Mouse (Mus musculus) embryo, embryonic 11.5 days (tissue): ENCODE measurements around the gene Slc8b1.

ENCODE experiments used
- DNase-seq: peaks from one replicate; pipeline ENCODE4 v3.0.0-alpha.2; 2012; ENCODE audit warnings: low read depth, low spot score

Gene Slc8b1

DNA sequence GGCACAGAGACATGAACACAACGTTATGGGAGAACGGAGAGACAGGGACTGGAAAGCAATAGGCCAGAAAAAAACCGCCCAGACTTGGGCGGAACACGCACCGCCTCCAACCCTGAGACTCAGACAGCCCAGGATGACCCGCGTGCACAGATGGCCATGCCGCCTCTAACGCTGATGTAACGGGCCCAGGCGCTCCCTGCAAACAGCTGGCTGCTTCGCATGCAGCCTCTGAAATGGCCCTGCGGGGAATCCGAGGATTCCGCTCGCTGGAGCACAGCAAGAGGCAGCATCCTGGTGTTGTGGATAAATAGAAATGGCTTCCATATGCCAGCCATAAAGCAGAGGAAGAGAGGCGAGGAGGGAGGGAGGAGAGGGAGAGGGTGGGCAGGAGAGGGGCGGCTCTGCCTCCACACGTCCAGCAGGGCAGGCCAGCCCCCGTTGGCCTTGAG is 56.3 kb downstream of the Slc8b1 start:
- DNase-seq, result no peak

DNA sequence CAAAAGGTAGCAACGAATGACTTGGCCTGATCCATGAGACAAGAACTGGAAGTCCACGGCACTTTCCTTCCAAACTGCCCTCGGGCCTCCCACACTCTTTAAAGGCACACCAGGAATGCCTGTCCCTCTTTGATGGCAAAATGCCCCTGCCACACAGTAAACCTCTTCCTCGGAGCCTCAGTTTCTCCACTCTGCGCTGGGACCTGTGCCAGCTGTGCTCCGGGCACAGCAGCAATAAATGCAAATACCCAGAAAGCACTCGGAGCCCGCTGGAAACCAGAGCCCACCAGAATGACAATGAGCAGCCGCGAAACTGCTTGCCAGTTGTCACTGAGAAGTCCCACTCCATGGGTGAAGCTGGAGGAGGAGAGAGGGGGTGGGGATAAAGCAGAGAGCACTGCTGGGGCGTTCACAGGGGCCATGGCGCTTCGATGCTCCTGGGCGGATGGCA is 56.8 kb downstream of the Slc8b1 start:
- no peak for DNase-seq

DNA sequence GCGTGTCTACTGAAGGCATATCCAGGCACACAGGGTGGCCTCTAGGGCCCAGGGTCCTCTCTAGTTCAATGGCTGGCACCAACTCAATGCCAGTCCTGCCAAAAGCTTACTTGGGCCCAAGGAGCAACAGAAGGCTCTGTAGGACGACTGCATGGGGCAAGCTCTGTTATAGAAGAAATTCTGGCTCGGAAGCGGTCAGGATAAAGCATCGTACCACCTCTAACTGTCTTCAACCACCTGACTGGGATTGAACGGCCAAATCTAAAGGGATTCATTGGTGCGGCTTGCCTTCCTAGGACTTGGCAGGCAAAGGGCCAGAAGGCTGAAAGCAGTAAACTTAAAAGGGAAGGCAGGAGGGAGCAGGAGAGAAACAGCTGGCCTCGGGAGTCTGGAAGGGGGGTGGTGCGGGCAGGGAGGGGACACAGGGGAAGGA is 57.4 kb downstream of the Slc8b1 start:
- DNase-seq, result no peak

DNA sequence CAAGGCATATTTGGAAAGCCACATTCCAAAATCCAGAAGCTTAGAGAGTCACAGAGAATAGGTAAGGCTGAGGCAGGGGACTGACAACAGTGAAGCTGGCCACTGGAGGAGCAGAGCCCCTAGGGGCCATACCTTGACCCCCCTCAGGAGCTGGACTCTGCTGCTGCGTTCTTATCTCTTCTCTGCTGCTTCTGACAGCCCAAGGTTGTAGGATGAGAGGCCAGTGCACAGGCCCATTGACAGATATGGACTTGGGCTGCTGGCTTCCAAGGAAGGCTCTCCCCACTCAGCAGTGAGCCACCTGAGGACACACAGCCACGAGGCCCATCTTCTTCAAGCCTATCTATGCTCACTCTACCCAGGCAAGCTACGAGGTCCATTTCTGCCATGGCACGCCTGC is 58.0 kb downstream of the Slc8b1 start:
- no peak for DNase-seq

DNA sequence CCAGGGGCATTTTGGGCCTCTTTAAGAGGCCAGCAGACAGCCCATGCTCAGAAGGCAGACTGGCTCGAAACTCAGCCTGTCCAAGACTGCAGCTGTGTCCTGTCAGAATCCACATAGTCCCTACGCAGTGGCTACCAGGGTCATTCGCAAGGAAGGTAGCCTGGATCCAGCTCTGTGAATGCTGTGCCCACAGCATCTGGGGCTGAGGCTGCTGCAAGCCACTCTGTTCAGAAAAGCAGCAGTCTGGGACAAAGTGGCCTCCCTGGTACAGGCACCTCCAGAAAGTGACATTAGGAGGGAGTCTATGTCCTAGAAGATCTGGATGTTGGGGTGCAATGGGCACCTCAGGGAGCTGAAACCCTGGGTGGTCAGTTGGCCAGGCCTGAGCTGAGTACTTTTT is 58.8 kb downstream of the Slc8b1 start:
- DNase-seq, result no peak

DNA sequence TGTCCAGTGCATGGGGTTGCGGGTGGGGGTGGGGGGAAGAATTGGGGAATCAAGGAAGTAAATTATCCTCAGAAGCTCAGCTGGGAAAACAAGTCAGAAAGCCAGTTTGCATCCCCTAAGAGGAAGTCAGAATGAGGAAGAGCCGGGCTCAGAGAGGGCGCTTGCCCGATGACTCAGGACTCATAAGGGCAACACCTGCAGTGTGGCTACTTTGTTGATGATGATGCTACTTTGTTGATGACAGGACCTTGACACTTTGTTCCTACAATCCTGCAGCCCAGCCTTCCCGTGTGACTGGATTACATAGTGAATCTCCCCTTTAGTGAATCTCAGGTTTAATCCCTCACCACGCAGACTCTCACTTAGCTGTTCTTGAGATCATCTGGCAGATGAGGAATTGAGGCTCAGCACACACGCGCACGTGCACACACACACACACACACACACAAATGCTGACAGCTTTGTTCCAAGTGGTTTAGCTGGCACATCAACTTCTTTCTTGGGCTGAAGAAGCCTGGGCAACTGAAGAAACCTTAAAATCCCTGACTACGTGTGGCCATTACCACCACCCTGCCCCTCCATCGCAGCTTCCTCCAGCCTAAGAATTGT is 59.4 kb downstream of the Slc8b1 start:
- DNase-seq, result no peak

DNA sequence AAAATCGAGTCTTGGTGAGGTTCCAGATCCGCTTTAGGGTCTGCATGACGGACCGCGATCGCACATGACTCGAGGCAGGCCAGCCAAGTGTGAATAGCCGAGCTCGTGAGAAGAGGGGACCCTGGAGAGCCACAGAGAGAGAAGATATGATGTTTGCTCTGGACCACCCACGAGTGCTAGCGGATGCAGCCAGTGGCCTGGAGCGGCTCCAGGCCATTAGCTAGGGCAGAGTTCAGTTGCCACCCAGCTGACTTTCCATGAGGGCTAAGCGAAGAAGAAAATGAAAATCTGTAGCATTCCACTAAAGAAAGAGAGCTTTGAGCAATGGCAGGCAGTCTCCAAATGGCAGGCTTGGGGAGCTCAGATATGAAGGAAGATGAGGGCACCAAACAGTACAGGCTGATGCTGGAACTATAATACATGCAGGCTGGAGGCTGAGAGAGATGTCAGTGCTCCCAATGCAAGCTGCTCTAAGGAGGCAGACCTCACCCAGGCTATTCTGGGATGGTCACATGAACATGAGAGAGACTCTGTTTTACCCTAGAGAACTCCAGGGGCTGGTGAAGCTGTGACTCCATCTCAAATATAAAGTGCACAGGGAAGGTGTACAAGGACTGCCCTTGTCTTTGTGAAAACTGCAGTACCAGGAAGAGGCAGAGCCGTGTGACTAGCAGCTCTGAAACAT is 60.2 kb downstream of the Slc8b1 start:
- no peak for DNase-seq

DNA sequence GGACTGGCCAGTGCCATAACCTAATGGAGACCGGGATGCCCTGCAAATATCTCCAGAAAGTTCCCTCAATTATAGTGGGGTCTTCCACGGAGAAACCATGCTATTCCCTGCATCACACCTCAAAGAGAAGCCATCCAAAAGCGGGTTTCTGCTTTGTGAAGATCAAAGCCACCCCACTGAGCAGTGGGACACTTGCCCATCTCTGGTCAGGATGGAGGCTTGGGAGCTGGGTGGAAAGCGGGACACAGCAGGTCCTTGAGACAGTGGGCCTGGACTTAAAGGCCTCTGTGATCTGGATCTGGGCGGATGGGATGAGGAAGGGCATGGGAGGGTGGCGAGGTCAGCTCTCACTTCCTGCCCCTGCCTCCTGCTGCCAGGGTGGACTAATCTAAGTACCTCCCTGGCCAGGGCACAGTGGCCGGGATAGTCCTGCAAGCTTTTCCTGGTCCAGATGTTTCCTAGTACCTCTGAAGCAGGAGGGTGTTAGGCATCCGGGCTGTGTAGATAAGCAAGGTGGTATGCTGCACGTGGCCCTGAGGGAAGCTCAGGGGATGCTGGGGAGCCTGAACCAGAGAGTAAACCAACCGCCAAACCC is 63.6 kb downstream of the Slc8b1 start:
- no peak for DNase-seq

DNA sequence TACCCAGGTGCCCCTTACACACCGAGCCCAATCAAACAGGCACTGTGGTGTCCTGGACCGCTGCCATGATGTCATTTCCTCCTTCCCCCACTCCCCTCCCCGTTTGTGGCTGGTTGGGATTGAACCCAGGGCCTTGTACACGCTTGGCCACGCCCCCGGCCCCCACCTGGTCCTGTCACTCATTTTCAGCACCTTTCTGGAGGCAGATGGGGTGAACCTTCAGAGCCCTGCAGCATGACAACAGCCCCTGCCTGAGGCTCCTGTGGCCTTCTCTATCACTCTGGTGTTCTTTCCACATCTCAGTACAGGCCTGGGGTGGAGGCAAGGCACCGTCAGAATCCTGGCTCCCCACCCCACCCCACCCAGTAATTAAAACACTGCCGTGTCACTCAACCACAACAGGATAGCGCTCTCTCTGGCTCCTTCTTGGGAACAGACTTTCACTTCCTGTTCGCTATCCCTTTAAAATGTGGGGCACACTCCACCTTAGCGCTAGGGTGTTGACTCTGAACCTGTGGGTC is 65.9 kb downstream of the Slc8b1 start:
- DNase-seq, result no peak

DNA sequence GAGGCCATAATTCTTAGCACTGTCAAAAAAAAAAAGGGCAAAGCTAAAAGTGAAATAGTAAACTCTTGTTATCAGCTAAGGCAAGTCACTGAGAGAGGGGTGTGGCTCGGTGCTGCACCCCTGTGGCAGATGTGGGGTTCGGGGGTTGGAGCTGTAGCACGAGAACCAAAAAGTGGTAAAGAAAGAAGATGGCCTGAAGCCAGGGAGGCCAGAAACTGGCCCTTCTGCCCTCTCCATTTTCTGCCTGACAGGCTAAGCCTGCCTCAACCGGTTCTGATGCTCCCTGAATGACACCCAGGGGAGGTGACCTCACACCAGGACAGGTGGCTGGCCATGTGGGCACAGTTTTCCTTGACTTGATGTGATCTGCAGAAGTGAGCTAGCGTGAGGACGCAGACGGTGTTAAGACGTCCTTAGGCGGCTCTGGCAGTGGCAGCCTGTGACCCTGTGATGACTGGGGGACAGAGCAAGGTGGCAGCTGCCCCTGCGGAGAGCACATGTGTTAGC is 67.0 kb downstream of the Slc8b1 start:
- DNase-seq, result no peak

DNA sequence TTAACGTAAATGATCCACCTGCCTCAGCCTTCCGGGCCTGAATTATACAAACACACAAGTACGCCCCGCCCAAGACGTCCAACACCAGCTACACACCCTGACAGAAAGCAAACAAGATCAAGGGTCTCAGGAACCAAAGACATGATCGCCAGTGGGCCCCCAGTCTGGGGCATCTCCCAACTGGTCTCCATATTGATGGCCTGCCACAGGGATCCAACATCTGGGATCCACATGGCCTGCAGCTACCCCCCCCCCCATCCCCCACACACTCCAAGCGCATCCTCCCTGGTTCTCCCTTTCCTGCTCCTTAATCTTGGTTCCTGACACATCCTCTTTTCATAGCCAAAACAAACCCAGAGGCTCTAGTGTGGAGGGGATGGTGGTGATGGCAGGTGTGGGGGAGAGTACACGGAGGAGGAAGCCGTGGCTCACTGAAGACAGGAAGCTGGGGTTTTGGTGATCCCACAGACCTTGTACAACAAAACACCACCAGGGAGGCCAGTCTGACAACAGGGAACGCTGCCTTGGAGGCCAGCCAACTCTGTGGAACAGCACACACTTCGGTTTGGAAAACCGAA is 67.6 kb downstream of the Slc8b1 start:
- no peak for DNase-seq

DNA sequence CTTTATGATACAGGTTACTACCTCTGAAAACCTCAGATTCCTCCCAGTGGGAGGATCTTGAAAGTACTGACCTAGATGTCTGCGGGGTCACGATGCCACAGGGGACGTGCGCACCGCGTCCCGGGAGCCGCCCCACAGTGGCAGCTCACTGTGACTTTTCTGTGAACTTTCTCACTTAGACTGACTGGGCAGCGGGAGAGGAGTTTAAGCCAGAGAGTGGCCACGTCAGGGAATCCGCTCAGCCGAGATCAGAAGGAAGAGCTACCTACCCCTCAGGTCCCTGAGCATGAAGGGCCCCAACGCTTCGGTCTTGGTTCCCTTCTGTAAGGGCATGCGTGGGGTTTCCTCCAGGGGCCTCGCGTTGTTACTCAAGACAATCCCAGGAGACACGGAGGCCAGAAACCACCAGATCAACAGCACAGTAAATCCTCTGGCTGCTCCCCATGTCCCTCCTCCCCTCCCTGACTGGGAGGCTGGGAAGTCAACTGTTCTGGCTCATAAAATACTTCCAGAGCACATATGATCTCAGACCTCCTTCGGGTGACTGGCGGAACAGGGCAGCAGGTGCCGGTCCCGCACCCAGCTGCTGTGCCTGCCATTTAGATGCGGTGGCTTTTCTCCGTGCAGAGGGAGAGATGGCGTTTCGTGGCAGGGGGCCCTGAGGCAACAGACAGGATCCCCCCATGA is 68.4 kb downstream of the Slc8b1 start:
- DNase-seq, result no peak

DNA sequence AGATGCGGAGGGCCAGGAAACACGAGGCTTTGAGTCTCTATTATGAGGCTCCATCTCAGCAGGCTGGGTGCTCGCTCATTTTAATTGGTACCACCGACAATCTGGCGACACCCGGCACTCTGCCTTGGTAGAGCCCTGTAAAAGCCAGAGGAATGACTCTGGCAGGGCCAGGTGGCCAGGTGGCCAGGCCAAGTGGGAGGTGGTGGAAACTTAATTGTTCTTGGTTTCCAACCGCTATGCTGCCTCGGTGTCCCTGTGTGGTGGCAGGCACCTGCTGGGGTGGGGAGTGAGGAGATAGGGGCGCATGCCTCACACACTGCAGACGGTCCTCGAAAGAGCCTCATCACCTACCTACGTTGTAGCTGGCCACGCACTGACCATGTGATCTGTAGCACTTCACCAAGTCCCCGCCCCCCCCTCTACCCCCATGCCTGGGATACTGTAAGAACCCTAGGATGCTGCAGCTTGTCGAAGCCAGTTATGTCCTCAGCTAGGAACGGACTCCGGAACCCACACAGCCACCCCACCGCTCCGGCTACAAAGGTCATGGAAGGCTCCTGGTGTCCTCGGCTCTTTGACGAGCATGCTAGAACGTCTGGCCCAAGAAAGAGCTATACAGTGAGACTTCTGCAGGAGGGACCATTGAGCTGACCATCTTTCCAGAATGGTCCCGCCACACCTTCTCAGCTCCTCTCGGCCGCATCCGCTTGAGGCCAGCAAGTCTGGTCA is 69.1 kb downstream of the Slc8b1 start:
- DNase-seq, result no peak

DNA sequence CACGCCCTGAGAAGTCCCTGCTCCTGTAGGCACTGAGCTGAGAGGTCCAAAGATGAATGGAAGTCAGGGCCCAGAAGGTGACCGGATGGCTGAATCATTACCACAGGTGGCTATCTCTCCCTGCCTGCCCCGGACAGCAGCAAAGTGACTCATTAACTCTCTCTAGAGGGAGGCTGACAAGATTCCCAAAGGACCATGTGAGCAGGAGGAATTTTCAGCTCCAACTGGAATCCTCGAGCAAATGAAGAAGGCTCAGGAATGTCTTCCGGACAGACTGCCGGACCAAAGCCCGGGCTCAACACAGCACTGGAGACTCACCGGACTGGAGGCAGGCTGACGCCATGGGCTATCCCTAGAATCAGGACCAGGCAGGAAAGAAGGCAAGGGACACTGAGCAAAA is 71.0 kb downstream of the Slc8b1 start:
- no peak for DNase-seq

DNA sequence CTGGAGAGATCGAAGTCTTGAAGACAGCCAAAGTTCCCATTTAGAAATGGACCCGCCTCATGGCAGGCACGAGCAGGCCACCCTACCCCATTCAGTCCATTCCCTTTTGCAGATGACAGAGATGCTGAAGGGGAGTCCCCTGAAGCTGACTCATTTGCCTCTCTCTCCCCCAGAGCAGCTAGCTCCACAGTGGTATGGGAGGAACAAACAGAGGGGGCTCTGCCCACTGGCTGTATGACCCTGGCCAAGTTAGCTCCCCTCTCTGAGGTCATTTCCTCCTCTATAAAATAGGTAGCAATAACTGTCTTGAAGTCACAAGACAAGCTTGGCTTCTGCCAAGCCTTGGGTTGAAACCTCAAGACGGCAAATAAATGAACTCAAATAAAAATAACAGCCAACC is 72.5 kb downstream of the Slc8b1 start:
- DNase-seq, result no peak
